Mouse (Mus musculus) hindlimb bud, embryonic 11.5 days (tissue): ENCODE data around the gene Gm9508.
"Not testable (repeated sequence)": the region's sequence is repeated elsewhere in the genome, so short reads cannot be mapped to it uniquely, and the experiment has no call there.

Experiments used
- DNase-seq: peaks from one replicate; pipeline ENCODE4 v3.0.0-alpha.2; 2012; ENCODE audit warnings: low read depth, low spot score; ENCODE audit errors: extremely low spot score

Gene Gm9508

DNA sequence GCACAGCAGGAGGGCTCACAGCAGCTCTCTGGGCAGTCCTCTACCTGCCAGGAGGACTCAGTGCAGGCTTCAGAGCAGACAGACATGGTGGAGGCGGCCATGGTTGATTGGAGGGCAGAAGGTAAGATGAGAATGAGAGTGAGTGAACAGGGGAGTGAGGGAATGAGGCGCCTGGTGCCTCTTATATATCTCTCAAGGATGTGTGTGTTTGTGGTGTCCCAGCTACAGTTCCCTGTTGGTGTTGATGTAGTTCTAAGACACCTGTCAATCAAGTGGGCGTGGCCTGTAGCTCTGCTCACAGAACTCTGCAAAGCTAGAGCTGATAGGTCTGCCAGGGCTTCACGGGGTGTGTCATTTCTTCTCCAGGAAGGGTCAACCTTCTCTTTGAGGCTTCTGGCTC lies at the start of gene Gm9508:
Gene Gm9508 (minus strand): TSS at position 101 of the 400 bp plus-strand sequence.
- no peak for DNase-seq

DNA sequence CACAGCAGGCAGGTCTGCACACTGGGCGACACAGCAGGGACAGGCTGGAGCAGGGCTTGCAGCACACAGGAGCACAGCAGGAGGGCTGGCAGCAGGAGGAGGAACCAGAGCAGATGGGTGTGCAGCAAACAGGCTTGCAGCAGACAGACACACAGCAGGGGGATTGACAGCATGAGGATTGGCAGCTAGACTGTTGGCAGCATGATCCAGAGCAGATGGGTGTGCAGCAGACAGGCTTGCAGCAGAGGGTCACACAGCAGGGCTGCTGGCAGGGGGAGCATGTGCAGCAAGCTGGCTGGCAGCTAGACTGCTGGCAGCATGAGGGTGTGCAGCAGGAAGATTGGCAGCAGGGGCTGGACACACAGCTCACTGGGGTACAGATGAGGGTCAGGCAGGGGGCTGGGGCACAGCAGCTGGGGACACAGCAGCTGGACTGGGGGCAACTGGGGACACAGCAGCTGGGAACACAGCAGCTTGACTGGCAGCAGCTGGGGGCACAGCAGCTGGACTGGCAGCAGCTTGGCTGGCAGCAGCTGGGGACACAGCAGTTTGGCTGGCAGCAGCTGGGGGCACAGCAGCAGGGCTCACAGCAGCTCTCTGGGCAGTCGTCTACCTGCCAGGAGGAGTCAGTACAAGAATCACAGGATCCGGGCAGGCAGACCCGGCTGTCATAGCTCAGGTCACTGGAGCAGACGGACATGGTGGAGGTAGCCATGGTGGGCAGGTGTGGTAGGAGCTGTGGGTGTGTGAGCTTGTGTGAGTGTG lies 45.1 kb upstream of the Gm9508 start, which contains the start of gene Gm18596:
Gene Gm18596 (minus strand): TSS at position 715 of the 765 bp plus-strand sequence.
- not testable (repeated sequence) for DNase-seq

DNA sequence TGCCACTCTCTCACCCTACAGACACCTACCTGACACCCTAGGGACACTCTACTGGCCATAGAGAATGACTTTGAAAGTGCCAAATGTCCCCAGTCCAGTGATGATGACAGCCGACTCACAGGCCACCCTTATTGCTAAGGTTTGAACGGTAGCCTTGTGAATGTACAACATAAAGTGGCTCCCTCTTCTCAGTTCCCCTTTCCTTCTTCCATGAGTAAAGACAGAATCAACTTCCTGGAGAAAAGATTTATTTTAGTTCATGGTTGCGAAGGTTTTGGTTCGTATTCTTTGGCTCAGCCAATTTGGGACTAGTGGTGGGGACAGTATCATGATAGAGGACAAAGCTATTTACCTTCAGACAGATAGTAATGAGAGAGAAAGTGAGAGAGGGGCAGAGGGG lies 41.9 kb upstream of the Gm9508 start:
- no peak for DNase-seq

DNA sequence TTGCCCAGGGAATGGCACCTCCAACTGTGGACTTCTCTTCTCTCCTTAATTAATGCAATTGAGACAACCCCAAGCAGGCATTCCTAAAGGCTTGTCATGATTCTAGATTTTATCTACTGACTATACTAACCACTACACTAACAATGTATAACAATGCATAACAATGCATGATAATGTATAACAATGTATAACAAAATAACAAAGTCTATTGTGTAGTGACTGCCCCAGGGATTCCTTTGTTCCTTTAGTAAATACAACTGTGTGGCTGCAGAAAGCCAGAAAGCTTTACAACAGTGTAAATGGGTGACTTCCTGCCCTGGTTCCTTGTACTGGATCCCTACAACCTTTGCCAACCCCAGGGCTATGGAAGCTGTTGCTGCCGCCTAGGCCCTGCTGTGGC lies 38.9 kb upstream of the Gm9508 start:
- no peak for DNase-seq

DNA sequence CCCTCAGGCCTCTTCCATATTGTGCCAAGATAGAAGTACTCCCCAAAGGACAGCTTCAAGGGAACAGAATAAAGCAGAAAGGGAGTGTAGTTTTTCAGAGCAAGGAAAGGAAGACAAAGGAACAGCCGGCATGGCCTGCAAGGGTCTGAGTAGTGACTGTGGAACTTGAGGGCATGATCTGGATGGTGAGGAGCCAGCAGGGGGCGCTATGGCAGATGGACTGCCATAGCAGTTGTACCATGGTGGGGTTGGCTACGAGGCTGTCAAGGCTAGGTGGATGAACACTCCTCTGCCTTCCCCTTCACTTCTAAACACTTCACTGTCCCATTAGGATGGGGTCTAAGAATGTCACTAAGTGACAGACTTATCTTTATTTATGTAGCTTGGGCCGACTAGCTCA lies 32.2 kb upstream of the Gm9508 start:
- DNase-seq = no peak

DNA sequence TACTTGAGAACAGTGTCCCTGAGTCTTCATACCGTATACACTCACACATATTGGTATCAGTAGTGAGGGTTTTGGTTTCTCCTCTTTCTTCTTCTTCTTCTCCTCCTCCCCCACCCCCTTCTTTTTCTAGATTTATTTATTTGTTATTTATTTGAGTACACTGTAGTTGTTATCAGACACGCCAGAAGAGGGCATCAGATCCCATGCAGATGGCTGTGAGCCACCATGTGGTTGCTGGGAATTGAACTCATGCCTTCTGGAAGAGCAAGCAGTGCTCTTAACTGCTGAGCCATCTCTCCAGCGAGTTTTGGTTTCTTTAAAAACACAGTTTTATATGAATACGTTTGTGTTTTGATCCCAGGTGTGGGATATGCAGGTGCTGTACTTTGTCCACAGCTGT lies 31.2 kb upstream of the Gm9508 start:
- DNase-seq = no peak

DNA sequence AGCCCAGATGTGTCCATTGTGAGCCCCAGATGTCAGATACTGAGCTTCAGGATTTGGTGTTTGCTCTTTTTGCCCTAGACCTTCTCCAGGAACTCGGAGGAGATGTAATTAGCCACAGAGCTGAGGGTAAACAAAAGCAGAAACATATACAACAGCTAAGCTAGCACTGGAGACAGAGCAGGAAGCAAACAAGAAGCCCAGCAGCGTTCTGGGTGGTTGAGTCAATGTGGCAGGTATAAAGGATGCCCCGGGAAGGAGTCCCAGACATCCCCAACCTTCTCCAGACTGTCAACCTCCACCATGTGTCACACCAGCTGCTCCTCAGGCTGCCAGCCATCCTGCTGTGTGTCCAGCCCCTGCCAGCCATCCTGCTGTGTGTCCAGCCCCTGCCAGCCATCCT lies 29.2 kb upstream of the Gm9508 start, which contains the start of gene Gm10100:
Gene Gm10100 (plus strand): TSS at position 301 of the 400 bp plus-strand sequence.
- DNase-seq = no peak

DNA sequence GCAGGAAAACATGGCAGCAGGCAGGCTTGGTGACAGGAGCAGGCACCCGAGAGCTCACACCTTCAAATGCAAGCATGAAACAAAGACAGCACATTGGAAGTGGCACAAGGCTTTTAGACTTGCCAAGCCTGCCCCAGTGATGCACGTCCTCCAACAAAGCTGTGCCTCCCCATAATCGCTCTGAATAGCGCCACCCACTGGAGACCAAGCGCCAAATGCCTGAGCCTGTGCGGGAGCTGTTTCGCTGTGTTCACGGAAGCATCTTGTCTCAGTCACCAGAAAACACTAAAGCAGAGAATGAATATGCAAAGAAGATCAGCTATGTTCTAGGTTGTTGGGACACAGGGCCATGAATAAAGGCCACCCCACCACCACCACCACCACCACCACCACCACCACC lies 27.8 kb upstream of the Gm9508 start:
- no peak for DNase-seq

DNA sequence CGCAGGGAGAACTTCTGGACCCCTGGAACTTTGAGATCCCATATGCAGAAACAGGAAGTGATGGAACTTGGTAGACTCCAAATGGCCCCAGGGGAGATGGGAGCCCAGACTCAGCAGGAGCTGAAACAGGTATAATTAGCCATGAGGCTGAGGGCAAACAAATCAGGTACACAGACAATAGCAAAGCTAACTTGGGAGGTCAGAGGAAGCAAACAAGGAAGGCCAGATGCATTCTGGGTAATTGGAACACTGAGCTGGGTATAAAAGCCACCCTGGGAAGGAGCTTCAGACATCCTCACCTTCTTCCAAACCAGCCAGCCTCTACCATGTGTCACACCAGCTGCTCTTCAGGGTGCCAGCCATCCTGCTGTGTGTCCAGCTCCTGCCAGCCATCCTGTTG lies 23.3 kb upstream of the Gm9508 start, which contains the start of gene Krtap12-1:
Gene Krtap12-1 (plus strand): TSS at position 301 of the 400 bp plus-strand sequence.
- not testable (repeated sequence) for DNase-seq

DNA sequence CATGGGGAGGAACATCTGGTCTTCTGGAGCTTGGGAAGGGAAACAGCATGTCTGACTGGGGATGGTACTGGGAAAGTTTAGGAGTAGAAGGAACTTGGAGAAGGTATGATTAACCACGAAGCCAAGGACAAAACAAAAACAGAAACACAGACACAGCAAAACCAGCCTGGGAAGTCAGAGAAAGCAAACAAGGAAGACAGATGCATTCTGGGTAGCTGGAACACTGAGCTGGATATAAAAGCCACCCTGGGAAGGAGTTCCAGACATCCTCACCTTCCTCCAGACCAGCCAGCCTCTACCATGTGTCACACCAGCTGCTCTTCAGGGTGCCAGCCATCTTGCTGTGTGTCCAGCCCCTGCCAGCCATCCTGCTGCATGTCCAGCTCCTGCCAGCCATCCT lies 18.5 kb upstream of the Gm9508 start, which contains the start of gene Gm10142:
Gene Gm10142 (plus strand): TSS at position 301 of the 400 bp plus-strand sequence.
- no peak for DNase-seq

DNA sequence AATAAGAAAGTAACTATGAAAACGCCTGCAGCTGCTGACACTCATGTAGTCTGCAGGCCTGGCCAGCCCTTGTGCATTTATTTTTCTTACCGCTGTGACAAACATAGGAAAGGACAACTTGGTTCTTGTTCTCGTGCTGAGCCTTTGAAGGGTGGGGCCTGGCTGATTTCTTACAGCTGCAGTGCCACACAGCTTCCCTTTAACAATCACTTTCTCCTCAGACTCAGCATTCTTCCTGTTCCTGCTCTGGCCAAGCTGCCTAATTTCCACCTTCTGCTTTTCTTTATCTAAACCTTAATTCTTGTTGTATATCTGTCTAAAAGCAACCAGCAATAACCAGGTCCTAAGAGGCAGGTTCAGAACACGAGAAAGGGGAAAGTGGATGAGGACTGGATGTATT lies 16.7 kb upstream of the Gm9508 start:
- no peak for DNase-seq

DNA sequence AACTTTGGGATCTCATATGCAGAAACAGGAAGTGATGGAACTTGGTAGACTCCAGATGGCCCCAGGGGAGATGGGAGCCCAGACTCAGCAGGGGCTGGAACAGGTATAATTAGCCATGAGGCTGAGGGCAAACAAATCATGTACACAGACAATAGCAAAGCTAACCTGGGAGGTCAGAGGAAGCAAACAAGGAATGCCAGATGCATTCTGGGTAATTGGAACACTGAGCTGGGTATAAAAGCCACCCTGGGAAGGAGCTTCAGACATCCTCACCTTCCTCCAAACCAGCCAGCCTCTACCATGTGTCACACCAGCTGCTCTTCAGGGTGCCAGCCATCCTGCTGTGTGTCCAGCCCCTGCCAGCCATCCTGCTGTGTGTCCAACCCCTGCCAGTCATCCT lies 14.1 kb upstream of the Gm9508 start, which contains the start of gene Gm10024:
Gene Gm10024 (plus strand): TSS at position 301 of the 400 bp plus-strand sequence.
- not testable (repeated sequence) for DNase-seq

DNA sequence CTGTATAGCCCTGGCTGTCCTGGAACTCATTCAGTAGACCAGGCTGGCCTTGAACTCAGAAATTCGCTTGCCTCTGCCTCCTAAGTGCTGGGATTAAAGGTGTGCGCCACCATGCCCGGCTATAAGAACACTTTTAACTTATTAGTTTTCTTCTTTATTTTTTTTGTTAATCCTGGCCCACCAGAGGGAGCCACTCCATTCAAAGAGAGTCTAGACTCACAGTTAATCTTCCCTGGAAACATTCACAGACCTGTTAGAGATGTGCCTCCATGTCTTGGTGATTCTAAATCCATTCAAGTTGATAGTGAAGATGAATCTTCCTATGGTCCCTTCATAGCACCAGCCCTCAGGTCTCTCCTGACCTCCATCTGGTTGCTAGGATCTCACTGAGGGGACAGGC lies 12.8 kb upstream of the Gm9508 start:
- no peak for DNase-seq

DNA sequence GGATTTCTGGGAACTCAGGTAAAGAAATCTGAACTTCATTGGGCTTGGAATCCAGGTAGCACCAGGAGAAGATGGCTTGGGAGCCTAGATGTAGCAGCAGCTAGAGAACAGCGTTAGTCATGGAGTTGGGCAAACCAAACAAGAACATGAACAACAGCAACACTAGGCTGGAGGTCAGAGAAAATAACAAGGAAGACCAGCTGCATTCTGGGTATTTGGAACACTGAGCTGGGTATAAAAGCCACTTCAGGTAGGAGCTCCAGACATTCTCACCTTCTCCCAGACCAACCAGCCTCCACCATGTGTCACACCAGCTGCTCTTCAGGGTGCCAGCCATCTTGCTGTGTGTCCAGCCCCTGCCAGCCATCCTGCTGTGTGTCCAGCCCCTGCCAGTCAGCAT lies 9.3 kb upstream of the Gm9508 start, which contains the start of gene Gm10272:
Gene Gm10272 (plus strand): TSS at position 301 of the 400 bp plus-strand sequence.
- DNase-seq = no peak

DNA sequence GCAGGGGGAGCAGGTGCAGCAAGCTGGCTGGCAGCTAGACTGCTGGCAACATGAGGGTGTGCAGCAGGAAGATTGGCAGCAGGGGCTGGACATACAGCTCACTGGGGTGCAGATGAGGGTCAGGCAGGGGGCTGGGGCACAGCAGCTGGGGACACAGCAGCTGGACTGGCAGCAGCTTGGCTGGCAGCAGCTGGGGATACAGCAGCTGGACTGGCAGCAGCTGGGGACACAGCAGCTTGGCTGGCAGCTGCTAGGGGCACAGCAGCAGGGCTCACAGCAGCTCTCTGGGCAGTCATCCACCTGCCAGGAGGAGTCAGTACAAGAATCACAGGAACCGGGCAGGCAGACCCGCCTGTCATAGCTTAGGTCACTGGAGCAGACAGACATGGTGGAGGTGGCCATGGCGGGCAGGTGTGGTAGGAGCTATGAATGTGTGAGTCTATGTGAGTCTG lies 6.7 kb downstream of the Gm9508 start, which contains the start of gene Gm19402:
Gene Gm19402 (minus strand): TSS at position 402 of the 452 bp plus-strand sequence.
- not testable (repeated sequence) for DNase-seq

DNA sequence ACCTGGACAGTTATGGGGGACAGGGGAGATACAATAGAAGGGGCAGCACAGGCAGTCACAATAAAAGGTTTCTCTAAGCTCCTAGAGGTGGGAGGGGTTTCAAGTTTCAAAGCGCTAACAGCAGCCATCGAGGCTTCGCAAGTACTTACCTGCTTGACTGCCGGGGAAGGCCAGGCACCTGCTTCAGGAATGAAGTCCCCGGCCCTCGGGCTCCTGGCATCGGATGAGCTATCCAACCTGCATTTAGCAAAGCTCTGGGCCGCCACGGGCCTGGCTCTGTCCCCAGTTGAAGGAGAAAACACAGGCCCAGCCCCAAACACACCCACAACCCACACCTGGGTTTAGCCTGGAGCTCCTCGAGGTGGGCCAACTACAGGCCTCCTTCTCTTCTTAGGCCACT lies 10.0 kb downstream of the Gm9508 start:
- DNase-seq = no peak

DNA sequence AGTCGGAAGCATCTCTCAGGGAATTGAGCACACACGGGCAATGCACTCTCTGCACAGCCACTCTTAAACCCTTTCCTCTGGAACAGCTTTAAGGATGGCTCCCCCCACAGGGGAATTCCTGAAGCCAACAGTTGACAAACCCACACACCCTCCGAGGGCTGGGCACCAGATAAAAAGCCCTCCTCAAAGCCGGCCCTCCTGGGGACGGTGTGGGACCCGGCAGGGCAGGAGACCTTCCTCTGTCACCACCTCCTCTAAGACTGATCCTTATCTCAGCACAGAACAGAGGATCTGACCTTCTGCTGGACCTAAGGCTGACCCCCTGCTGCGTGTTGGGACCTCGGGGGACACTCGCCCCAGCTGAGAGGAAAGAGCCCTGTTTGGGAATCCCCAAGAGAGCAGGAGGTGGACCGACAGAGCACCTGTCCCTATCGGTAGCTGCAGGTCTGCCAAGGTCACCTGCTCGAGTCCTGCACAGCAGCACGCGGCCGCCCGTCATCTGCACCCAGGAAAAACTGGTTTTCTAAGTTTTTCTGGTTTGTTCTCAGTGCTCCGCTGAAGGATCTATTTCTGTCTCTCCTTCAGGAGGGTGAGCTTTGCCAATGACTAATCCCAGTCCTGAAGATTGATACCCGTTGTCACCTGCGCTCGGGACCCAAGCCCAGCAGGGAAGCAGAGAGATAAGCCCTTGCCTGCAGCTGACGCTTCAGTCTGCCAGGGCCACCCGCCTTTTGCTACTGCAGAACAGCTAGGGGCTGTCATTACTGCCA lies 11.0 kb downstream of the Gm9508 start, which contains the start of gene Tspear:
Gene Tspear (plus strand): TSS at position 675 of the 770 bp plus-strand sequence.
- DNase-seq = no peak

DNA sequence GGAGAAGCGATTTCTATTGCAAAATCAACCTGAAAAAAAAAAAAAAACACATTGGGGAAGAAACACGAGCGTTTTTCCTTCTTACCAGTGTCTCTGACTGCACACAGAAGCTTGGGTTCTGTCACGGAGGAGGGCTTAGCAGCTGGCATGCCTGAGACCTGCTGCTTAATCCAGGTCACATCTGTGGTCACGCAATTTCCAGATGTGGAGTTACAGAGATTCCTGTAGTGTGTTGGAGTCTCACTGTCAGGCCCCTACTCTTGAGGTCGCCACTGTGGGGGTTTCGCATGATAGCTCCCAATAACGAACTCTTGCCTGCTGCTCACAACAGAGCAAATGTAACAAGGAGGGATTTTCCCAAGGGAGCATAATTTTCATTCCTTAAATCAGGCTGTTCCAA lies 12.9 kb downstream of the Gm9508 start:
- DNase-seq = no peak

DNA sequence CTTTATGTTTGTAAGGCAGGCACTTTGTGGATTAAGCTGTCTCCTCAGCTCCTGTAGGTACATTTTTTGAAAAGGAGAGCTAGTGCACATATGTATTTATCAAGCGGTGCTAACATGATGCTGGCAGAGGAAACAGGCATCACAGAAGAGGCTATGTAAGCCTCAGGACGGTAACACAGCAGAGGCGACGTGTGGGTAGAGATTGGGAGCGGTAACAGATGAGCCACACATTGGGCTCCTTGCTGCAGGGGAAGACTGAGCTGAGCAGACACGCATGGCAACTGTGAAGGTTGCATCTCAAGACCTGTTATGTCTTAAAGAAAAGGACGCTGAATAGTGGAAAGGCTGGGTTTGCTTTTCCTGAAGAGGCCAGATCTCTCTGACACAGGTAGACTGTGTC lies 14.0 kb downstream of the Gm9508 start:
- no peak for DNase-seq

DNA sequence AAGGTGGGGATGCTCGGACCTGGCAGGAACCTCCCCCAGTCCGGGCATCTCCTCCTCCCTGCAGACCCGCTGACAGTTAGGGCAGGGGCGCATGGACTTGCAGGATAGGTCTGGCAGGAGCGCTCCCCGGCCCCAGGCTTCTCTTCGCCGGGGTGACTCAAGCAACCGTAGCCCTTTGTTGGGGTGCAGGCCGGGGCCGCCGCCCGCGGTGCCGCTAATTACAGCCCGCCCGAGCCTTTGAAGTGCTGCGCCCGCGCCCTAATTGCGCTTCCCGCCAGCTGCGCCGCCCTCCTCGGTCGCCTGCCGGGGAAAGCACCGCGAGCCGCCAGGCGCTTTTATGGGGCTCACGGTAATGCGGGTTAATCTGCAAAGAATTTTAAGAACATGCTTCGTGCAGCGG lies 19.5 kb downstream of the Gm9508 start:
- no peak for DNase-seq

DNA sequence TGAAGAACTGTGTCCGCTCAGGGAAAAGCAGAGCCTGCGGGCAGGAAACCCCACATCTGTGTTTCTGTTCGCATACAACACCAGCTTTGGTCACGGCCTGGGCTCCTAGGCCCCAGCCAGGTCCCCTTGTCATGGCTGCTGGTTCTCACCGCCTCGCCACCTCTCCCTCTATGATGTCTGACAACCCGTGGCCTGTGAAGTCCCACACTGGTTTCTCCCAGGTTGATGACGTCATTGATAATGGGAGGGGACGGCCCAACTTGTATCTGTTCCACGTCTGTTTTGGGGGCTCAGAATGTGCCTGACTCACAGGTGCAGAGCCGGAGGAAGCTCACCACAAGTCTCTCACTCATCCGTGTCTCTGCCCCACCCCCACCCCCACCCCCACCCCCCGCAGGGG lies 23.3 kb downstream of the Gm9508 start:
- DNase-seq = no peak
